Mouse (Mus musculus): ENCODE measurements around the gene Ankmy2. TPM values are rescaled to one million over a fixed set of nuclear protein-coding genes. Genes with fewer than 3 reads are reported as not detected.
A peak's percentile ranks its signal among the peaks of the same experiment; 100 is the strongest.

The Ankmy2 gene
- polyA plus RNA-seq, 1 experiment from 2014 or later = 60.2 TPM

DNA sequence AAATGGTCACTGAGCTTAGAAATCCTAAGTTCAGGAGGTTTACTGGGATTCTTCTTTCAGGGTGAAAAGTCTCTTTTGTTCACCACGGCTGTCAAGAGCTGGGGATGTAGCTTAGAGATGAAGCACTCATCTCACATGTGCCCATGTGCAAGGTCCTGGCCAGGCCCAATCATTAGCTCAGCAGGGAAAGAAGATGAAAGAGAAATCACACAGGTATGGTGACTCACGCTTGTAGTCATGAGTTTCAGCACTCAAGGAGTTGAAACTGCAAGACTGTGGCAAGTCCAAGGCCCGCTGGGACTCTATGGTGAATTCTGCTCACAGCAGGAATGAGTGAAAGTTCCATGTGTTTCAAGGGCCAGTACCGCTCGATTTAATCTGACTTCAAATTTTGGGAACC lies 22.8 kb upstream of the Ankmy2 start:
- Histone ChIP-seq H3K4me2 (replicated peaks) (no peak overlapping the region), H3K9ac (replicated peaks) (no peak overlapping the region), H3K9me3 (no peaks in the 10 kb centered on the region), H3K36me3 (peaks cover 42% of the 10 kb centered on the region), H3K27me3 (no peaks in the 10 kb centered on the region), H3K4me1 (peaks cover 8% of the 10 kb centered on the region; the same call in 1 of the 2 replicates), H3K27ac (replicated peaks) (no peak overlapping the region), H3K4me3 (no peak overlapping the region)
- ATAC-seq (replicated peaks) = no peak
- WGBS = 95% methylated on average over 5 of the region's 5 CpGs

DNA sequence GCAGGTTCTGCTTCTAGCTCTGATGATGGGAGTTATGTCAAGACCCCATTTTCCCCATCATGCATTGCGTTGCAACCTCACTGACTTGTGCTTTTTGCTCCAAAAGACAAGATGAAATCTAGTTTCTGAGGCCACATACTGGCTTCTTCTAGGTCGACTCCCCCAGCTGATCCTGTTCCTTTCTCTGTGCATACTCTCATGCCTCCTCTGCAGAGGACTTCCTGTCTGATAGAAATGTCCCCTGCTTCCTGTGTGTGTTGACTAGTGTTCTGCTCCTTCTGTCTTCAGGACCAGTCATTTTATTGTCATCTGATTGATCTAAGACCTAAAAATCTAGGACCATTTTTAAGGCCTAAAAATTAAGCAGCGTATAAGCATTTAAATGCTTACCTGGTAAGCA lies 21.5 kb upstream of the Ankmy2 start:
- no peak overlapping the region for H3K4me2 ChIP-seq (replicated peaks)
- H3K36me3 ChIP-seq = peaks cover 38% of the 10 kb centered on the region
- no peak for ATAC-seq (replicated peaks)
- no peaks in the 10 kb centered on the region for H3K27me3 ChIP-seq
- no peak overlapping the region for H3K9ac ChIP-seq (replicated peaks)
- no peaks in the 10 kb centered on the region for H3K9me3 ChIP-seq
- WGBS = 96% methylated on average over 3 of the region's 3 CpGs
- H3K4me3 ChIP-seq = no peak overlapping the region
- H3K4me1 ChIP-seq = peaks cover 8% of the 10 kb centered on the region; the same call in 1 of the 2 replicates
- no peak overlapping the region for H3K27ac ChIP-seq (replicated peaks)

DNA sequence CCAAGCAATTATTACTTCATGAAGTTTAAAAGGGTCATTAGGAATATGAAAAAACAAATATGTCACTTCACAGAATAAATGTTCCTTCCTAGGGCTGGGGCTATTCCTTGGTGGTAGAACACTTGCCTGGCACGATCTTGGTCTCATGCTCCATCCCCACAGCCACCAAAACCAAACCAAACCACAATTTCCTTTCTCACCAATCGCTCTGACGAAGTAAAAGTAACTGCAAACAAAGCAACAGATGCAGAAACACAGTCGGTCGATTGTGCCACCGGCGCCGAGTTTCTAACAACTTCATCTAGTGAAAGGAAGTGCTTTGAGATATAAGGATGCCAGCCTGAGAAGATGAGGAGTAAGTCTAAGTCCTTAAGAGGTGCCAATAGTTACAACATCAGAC lies 20.6 kb upstream of the Ankmy2 start:
- H3K27ac ChIP-seq (replicated peaks) = no peak overlapping the region
- peaks cover 34% of the 10 kb centered on the region for H3K36me3 ChIP-seq
- no peak for ATAC-seq (replicated peaks)
- WGBS = 97% methylated on average over 8 of the region's 8 CpGs
- no peak overlapping the region for H3K4me3 ChIP-seq
- peaks cover 8% of the 10 kb centered on the region; the same call in 1 of the 2 replicates for H3K4me1 ChIP-seq
- H3K9ac ChIP-seq (replicated peaks) = no peak overlapping the region
- H3K27me3 ChIP-seq = no peaks in the 10 kb centered on the region
- no peak overlapping the region for H3K4me2 ChIP-seq (replicated peaks)
- H3K9me3 ChIP-seq = no peaks in the 10 kb centered on the region

GRCm38 (mm10) chr12:36137192-36137591 lies 19.7 kb upstream of the Ankmy2 start:
- H3K9ac ChIP-seq (replicated peaks) = no peak overlapping the region
- no peaks in the 10 kb centered on the region for H3K9me3 ChIP-seq
- 92% methylated on average over 4 of the region's 4 CpGs for WGBS
- peaks cover 8% of the 10 kb centered on the region; the same call in 1 of the 2 replicates for H3K4me1 ChIP-seq
- H3K4me3 ChIP-seq = no peak overlapping the region
- H3K4me2 ChIP-seq (replicated peaks) = no peak overlapping the region
- H3K36me3 ChIP-seq = peaks cover 29% of the 10 kb centered on the region; the same call in 1 of the 2 replicates
- ATAC-seq (replicated peaks) = no peak
- no peak overlapping the region for H3K27ac ChIP-seq (replicated peaks)
- no peaks in the 10 kb centered on the region for H3K27me3 ChIP-seq

DNA sequence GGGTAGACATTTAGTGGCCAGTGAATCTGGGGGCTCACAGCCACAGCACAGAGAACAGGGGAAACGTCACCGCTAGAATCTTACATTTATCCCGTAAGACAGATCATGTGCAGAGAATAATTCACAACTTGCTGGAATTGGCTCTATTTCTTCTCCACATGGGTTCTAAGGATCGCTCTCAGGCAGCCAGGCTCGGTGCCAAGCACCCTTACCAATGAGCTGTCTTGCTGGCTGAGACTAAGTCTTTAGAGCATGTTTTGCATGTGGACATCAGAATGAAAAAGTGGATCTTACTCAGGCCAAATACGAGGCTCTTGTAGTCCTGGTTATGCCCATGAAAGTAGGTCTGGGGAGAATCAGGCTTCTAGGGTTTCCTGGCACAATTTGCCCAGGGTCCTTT lies 16.5 kb upstream of the Ankmy2 start:
- Histone ChIP-seq H3K27ac (replicated peaks) (no peak overlapping the region), H3K9me3 (0 out of 2 replicates have a peak, but pooled peaks cover 3% of the 10 kb centered on the region), H3K27me3 (no peaks in the 10 kb centered on the region), H3K36me3 (peaks cover 11% of the 10 kb centered on the region; the same call in 1 of the 2 replicates), H3K4me3 (no peak overlapping the region), H3K4me2 (replicated peaks) (no peak overlapping the region), H3K4me1 (no peaks in the 10 kb centered on the region), H3K9ac (replicated peaks) (no peak overlapping the region)
- WGBS = 73% methylated on average over 6 of the region's 6 CpGs
- no peak for ATAC-seq (replicated peaks)

GRCm38 (mm10) chr12:36146230-36147011 lies 10.5 kb upstream of the Ankmy2 start:
- Histone ChIP-seq H3K4me3 (no peak overlapping the region), H3K36me3 (no peaks in the 10 kb centered on the region), H3K27ac (replicated peaks) (no peak overlapping the region), H3K9ac (replicated peaks) (no peak overlapping the region), H3K27me3 (no peaks in the 10 kb centered on the region), H3K4me2 (replicated peaks) (no peak overlapping the region), H3K9me3 (peaks cover 9% of the 10 kb centered on the region; the same call in 1 of the 2 replicates), H3K4me1 (peaks cover 10% of the 10 kb centered on the region)
- 94% methylated on average over 3 of the region's 3 CpGs for WGBS
- ATAC-seq (replicated peaks) = no peak

DNA sequence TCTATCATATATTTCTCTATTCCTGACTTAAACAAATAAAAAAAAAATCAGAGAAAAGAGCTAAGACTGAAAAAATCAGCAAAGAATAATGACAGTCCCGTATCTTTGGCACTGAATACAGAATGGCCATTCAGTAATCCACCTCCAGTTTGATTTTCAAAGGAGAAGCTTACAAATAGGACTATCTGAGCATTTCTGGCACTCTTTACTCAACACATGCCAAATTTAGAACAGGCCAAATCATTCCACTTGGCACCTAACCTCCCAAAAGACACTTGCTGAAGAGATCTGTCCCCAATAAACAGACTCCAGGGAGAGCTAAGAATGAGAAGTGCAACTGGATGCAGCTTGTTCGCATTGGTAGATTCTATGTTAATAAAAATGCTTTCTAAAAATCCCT lies 6.6 kb upstream of the Ankmy2 start:
- ATAC-seq (replicated peaks) = no peak
- WGBS = 71% methylated on average over 2 of the region's 2 CpGs
- Histone ChIP-seq H3K9ac (replicated peaks) (no peak overlapping the region), H3K27ac (replicated peaks) (no peak overlapping the region), H3K36me3 (no peaks in the 10 kb centered on the region), H3K4me3 (no peak overlapping the region), H3K4me1 (peaks cover 34% of the 10 kb centered on the region), H3K4me2 (replicated peaks) (no peak overlapping the region), H3K9me3 (peaks cover 6% of the 10 kb centered on the region; the same call in 1 of the 2 replicates), H3K27me3 (no peaks in the 10 kb centered on the region)

DNA sequence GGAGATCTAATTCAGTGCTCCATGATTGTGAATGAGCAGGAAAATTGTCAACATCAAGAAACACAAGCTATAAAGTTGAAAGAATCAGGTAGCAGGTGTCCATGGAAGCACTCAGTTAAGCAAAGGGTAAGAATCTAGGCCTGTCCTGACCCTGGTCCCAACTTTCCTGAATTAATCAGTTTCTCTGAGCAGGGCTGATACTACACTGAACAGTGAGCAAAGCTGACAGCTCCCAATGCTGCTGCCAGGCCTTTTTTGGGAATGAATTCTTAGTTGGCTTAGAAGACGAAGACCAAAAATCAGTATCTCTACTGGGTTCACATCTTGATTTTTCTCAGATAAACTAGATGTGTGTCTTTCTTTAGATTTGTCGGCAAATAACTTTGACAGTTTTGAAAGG lies 6.2 kb upstream of the Ankmy2 start:
- H3K36me3 ChIP-seq = no peaks in the 10 kb centered on the region
- no peak overlapping the region for H3K4me2 ChIP-seq (replicated peaks)
- no peak overlapping the region for H3K4me3 ChIP-seq
- no peak overlapping the region for H3K9ac ChIP-seq (replicated peaks)
- no peak overlapping the region for H3K27ac ChIP-seq (replicated peaks)
- 65% methylated on average over 2 of the region's 2 CpGs for WGBS
- H3K27me3 ChIP-seq = no peaks in the 10 kb centered on the region
- ATAC-seq (replicated peaks) = no peak
- H3K9me3 ChIP-seq = peaks cover 5% of the 10 kb centered on the region; the same call in 1 of the 2 replicates
- peaks cover 34% of the 10 kb centered on the region for H3K4me1 ChIP-seq

GRCm38 (mm10) chr12:36155141-36155641 lies 1.7 kb upstream of the Ankmy2 start:
- Histone ChIP-seq H3K27ac (replicated peaks) (peak overlapping the region; percentile 94), H3K4me3 (peak overlapping the region; percentile 98), H3K4me1 (peaks cover 46% of the 10 kb centered on the region), H3K9me3 (no peaks in the 10 kb centered on the region), H3K27me3 (no peaks in the 10 kb centered on the region), H3K36me3 (no peaks in the 10 kb centered on the region), H3K9ac (replicated peaks) (peak overlapping the region; percentile 98), H3K4me2 (replicated peaks) (peak overlapping the region; percentile 72)
- no peak for ATAC-seq (replicated peaks)
- WGBS = 7% methylated on average over 8 of the region's 8 CpGs

GRCm38 (mm10) chr12:36156101-36156636 lies 745 bp upstream of the Ankmy2 start:
- peak overlapping the region; percentile 98 for H3K4me3 ChIP-seq
- no peaks in the 10 kb centered on the region for H3K36me3 ChIP-seq
- ATAC-seq (replicated peaks) = peak; percentile 75
- peak overlapping the region; percentile 72 for H3K4me2 ChIP-seq (replicated peaks)
- WGBS = 0% methylated on average over 33 of the region's 33 CpGs
- H3K27me3 ChIP-seq = no peaks in the 10 kb centered on the region
- H3K9me3 ChIP-seq = no peaks in the 10 kb centered on the region
- H3K4me1 ChIP-seq = peaks cover 36% of the 10 kb centered on the region
- peak overlapping the region; percentile 98 for H3K9ac ChIP-seq (replicated peaks)
- peak overlapping the region; percentile 94 for H3K27ac ChIP-seq (replicated peaks)

DNA sequence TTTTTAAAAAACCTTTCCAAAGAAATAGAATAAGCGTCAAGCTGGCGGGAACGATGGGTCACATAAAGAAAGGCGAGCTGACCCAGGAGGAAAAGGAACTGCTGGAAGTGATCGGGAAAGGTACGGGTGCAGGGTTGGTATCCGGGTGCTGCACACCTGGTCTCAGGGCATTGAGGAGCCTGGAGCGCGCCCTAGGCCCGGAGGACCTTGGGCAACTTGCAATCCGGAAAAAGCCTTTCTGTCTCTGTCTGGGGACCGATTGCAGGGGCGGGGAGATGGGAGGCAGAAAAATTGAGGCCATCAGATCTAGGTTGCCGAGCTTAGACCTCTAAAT lies 357 bp downstream of the Ankmy2 start:
- Histone ChIP-seq H3K4me3 (peak overlapping the region; percentile 98), H3K9ac (replicated peaks) (peak overlapping the region; percentile 98), H3K9me3 (no peaks in the 10 kb centered on the region), H3K4me2 (replicated peaks) (peak overlapping the region; percentile 72), H3K27ac (replicated peaks) (peak overlapping the region; percentile 94), H3K4me1 (peaks cover 36% of the 10 kb centered on the region), H3K27me3 (no peaks in the 10 kb centered on the region), H3K36me3 (no peaks in the 10 kb centered on the region)
- WGBS = 0% methylated on average over 14 of the region's 14 CpGs
- peak; percentile 33 for ATAC-seq (replicated peaks)

GRCm38 (mm10) chr12:36157638-36158308 lies 859 bp downstream of the Ankmy2 start, which contains the start of gene Bzw2:
TSS of gene Bzw2 (minus strand) at chr12:36158080.
- peak; percentile 2 for ATAC-seq (replicated peaks)
- no peaks in the 10 kb centered on the region for H3K9me3 ChIP-seq
- H3K4me2 ChIP-seq (replicated peaks) = peak within 1 kb of the TSS; percentile 72
- H3K27me3 ChIP-seq = no peaks in the 10 kb centered on the region
- no peaks in the 10 kb centered on the region for H3K36me3 ChIP-seq
- peak within 1 kb of the TSS; percentile 94 for H3K27ac ChIP-seq (replicated peaks)
- peaks cover 32% of the 10 kb centered on the region for H3K4me1 ChIP-seq
- WGBS = 2% methylated on average over 26 of the region's 26 CpGs
- H3K4me3 ChIP-seq = peak within 1 kb of the TSS; percentile 98
- H3K9ac ChIP-seq (replicated peaks) = peak within 1 kb of the TSS; percentile 98

Data from forebrain, embryonic 15.5 days (tissue).